In the genomic region with DNA sequence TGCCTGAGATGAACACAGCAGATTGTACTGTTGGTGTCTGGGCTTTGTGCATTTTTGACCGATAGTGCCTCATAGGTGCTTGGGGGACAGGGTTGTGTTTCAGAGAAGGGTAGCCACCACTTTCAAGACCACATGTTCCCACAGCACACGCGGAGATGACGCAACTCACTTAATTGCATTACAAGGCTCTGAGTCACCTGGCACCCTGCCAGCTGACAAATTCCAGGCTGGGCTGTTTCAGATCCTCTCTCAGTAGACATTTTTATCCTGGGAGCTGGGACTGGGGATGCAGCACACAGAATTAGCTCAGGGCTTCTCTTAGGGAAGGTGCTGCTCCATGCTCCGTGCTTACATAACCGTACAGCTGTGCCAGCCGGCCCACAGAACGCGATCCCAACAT, we compare ENCODE assay signal across 8 mouse cellular contexts.
DNase-seq lines count a peak whose midpoint lies in the region; ATAC-seq and TF ChIP-seq lines count a peak whose summit lies in the region.

No protein-coding gene starts in this region.

- TF ChIP-seq POLR2A in brain, embryonic 14.5 days (IDR thresholded peaks at IDR 0.05; ENCODE audit: borderline replicate concordance, extremely low read depth, insufficient read depth, insufficient read length, poor library complexity, severe bottlenecking): no peak

- no peak overlapping the region for H3K4me3 ChIP-seq in stomach, embryonic 14.5 days (ENCODE audit: low read depth, low read length)

- DNase-seq in NIH3T3 (ENCODE audit: low read depth): peak; percentile 99
- DNase-seq in brain, embryonic 14.5 days (ENCODE audit: low read depth): peak; percentile 89
- peak; percentile 76 to 77 for DNase-seq in frontal cortex, postnatal 10 days (ENCODE audit: low spot score in 2 of 2)
- DNase-seq in heart, postnatal 4 days: peak; percentile 90
- DNase-seq in layer of hippocampus, postnatal 36 days: peak; percentile 66 to 72
- peak; percentile 85 for DNase-seq in lung, postnatal 25 days (ENCODE audit: low spot score)

- H3K9me3 ChIP-seq in stomach, embryonic 14.5 days (ENCODE audit: control insufficient read depth, low read depth, low read length): peaks cover 3% of the 10 kb centered on the region; the same call in 1 of the 2 replicates

- H3K9ac ChIP-seq in stomach, embryonic 14.5 days (replicated peaks; ENCODE audit: low read depth, low read length): no peak overlapping the region

- no peaks in the 10 kb centered on the region for H3K27me3 ChIP-seq in stomach, embryonic 14.5 days (ENCODE audit: control insufficient read depth, insufficient read depth, low read length)

- H3K4me1 ChIP-seq in stomach, embryonic 14.5 days (ENCODE audit: control insufficient read depth, insufficient read depth, low read length): peaks cover 9% of the 10 kb centered on the region; the same call in 1 of the 2 replicates

- TF ChIP-seq CTCF in brain, embryonic 14.5 days (IDR thresholded peaks at IDR 0.05; ENCODE audit: borderline replicate concordance, extremely low read depth, insufficient read depth, insufficient read length): no peak

- no peaks in the 10 kb centered on the region for H3K36me3 ChIP-seq in stomach, embryonic 14.5 days (ENCODE audit: control insufficient read depth, insufficient read depth, low read length)

- WGBS in stomach, embryonic 14.5 days: 30% methylated on average over 9 of the region's 9 CpGs

- ATAC-seq in stomach, embryonic 14.5 days (ENCODE audit: insufficient number of reproducible peaks, insufficient read depth, low FRiP score, low read depth): peak; percentile 83; the same call in 1 of the 2 replicates
- ATAC-seq in megakaryocyte-erythroid progenitor cell, adult 5-6 weeks (replicated peaks; ENCODE audit: low FRiP score, low TSS enrichment, poor library complexity, severe bottlenecking): no peak

- no peak overlapping the region for H3K27ac ChIP-seq in stomach, embryonic 14.5 days (ENCODE audit: low read length)

- peak overlapping the region; percentile 18; the same call in 1 of the 2 replicates for H3K4me2 ChIP-seq in stomach, embryonic 14.5 days (replicated peaks; ENCODE audit: low read depth, low read length)
